Mouse (Mus musculus): ENCODE results near the gene Tdrd9.

DNA sequence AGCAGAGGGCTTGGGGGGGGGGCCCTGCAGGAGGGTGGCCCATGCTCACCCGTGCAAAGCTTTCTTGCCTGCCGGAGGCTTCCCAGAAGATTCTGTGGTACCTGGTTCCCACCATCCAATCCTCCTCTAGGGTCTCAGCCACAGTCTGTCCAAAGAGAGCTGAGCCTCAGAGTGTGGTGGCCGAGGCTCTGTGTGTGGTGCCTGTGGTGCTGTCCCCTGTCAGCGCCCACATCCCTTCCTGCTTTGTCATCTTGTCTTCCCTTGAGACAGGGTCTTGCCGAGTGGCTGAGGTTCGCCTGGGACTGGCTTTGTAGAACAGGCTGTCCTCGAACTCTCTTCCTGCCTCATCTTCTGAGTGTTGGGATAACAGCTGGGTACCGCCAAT is 125.4 kb downstream of the Tdrd9 start:
- TF ChIP-seq CTCF (conservative IDR thresholded peaks at IDR 0.05; ENCODE audit: insufficient read depth, insufficient read length, low read depth, low read length) (no peak), POLR2A (IDR thresholded peaks at IDR 0.05; ENCODE audit: low read depth, low read length) (no peak)

Data from kidney, adult 2 months (tissue).